Mouse (Mus musculus) erythroblast, embryonic 14.5 days (primary cell): Measurements from ENCODE around the gene Tfeb.

Source experiments
- GATA1 ChIP-seq: IDR thresholded peaks from 2 replicates; pipeline ENCODE4 v1.6.1; 2012; ENCODE audit warnings: low read length, inconsistent platforms, mixed read lengths
- TAL1 ChIP-seq: IDR thresholded peaks from 3 replicates; pipeline ENCODE4 v1.6.1; 2012; ENCODE audit warnings: low read length, inconsistent platforms, mixed read lengths

GRCm38 (mm10) chr17:47795446-47795845, 58.6 kb downstream of the Tfeb start:
- TF ChIP-seq TAL1 (no peak), GATA1 (no peak)
